Mouse (Mus musculus) cortical plate, adult 2 months (tissue): Measurements from ENCODE around the gene Ephx4.

Experiments used
- CTCF ChIP-seq: fragments of 200-500 bp; IDR thresholded peaks from 2 replicates; pipeline ENCODE4 v1.5.1; 2011; ENCODE audit warnings: mild to moderate bottlenecking, control low read depth, low read length; ENCODE audit not compliant: insufficient read depth; ENCODE audit errors: extremely low read depth
- POLR2A ChIP-seq: fragments of 200-500 bp; IDR thresholded peaks from 2 replicates; pipeline ENCODE4 v1.6.1; 2011; ENCODE audit warnings: mild to moderate bottlenecking, low read length, control low read depth; ENCODE audit not compliant: insufficient read depth; ENCODE audit errors: extremely low read depth

- TF ChIP-seq CTCF (no peak), POLR2A (no peak)
Observed at GRCm38 (mm10) chr5:107470600-107471329, 68.2 kb downstream of the Ephx4 start.
